Mouse (Mus musculus) right cerebral cortex, postnatal 4 days (tissue): ENCODE data around the gene Arhgef10l.
"Not testable (repeated sequence)": the region's sequence is repeated elsewhere in the genome, so short reads cannot be mapped to it uniquely, and the experiment has no call there.

Source experiments
- DNase-seq: peaks from one replicate; pipeline ENCODE4 v3.0.0-alpha.2; 2022

Gene Arhgef10l

GRCm38 (mm10) chr4:140605247-140605646 is 60.6 kb downstream of the Arhgef10l start:
- peak; percentile 49 for DNase-seq

- no peak for DNase-seq
These were observed 61.3 kb downstream of the Arhgef10l start for GRCm38 (mm10) chr4:140604541-140604940.

GRCm38 (mm10) chr4:140602022-140602421 is 63.8 kb downstream of the Arhgef10l start:
- DNase-seq, result no peak

- no peak for DNase-seq
These were observed 64.7 kb downstream of the Arhgef10l start for GRCm38 (mm10) chr4:140601153-140601552.

- no peak for DNase-seq
These were observed 67.0 kb downstream of the Arhgef10l start for GRCm38 (mm10) chr4:140598846-140599245.

GRCm38 (mm10) chr4:140597928-140598327 is 67.9 kb downstream of the Arhgef10l start:
- DNase-seq, result no peak

GRCm38 (mm10) chr4:140597378-140597777 is 68.4 kb downstream of the Arhgef10l start:
- DNase-seq, result no peak

GRCm38 (mm10) chr4:140593771-140594505 is 71.9 kb downstream of the Arhgef10l start:
- no peak for DNase-seq

GRCm38 (mm10) chr4:140592990-140593770 is 72.6 kb downstream of the Arhgef10l start:
- no peak for DNase-seq

- peak; percentile 96 for DNase-seq
These were observed 73.5 kb downstream of the Arhgef10l start for GRCm38 (mm10) chr4:140592217-140592759.

- DNase-seq, result no peak
These were observed 79.3 kb downstream of the Arhgef10l start for GRCm38 (mm10) chr4:140586478-140586877.

GRCm38 (mm10) chr4:140584240-140584639 is 81.6 kb downstream of the Arhgef10l start:
- no peak for DNase-seq

GRCm38 (mm10) chr4:140582390-140583088 is 83.3 kb downstream of the Arhgef10l start:
- no peak for DNase-seq

GRCm38 (mm10) chr4:140581730-140582389 is 84.0 kb downstream of the Arhgef10l start:
- no peak for DNase-seq

- DNase-seq, result no peak
These were observed 84.5 kb downstream of the Arhgef10l start for GRCm38 (mm10) chr4:140581341-140581729.

- DNase-seq, result no peak
These were observed 84.9 kb downstream of the Arhgef10l start for GRCm38 (mm10) chr4:140580866-140581265.

- DNase-seq, result peak; percentile 39
These were observed 86.2 kb downstream of the Arhgef10l start for GRCm38 (mm10) chr4:140579576-140579975.

GRCm38 (mm10) chr4:140579149-140579548 is 86.7 kb downstream of the Arhgef10l start:
- DNase-seq, result no peak

GRCm38 (mm10) chr4:140576628-140577027 is 89.2 kb downstream of the Arhgef10l start:
- DNase-seq, result no peak

GRCm38 (mm10) chr4:140574863-140575262 is 90.9 kb downstream of the Arhgef10l start:
- not testable (repeated sequence) for DNase-seq

- DNase-seq, result no peak
These were observed 93.4 kb downstream of the Arhgef10l start for GRCm38 (mm10) chr4:140572376-140572775.

- no peak for DNase-seq
These were observed 96.4 kb downstream of the Arhgef10l start for GRCm38 (mm10) chr4:140569394-140569793.
